Mouse (Mus musculus): ENCODE data around the gene Tfpi.

Gene Tfpi

DNA sequence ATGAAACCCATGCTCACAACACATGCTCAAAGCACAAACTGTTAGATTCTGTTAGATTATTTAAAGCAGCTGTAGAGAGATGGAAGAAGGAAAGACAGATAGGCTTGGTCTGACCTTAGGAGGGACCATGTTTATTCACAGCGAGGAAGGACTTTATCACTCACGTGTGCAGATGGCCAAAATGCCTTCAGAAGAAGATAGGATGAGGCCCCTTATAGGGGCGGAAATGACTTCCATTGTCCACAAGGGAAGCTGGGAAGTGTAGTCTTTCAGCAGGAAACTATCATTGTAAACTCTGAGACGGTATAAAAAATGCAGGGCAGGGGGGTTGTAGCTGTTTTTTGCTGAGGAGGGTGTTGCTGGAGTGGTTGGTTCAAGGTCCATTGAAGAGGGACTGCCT is at the start of gene Tfpi:
Tfpi (minus strand) TSS at position 199 of the 400 bp plus-strand sequence.
- 61% methylated on average over 4 of the region's 4 CpGs for WGBS

- 72% methylated on average over 7 of the region's 7 CpGs for WGBS
Observed at GRCm38 (mm10) chr2:84526221-84526620, 49.6 kb upstream of the Tfpi start.

GRCm38 (mm10) chr2:84525806-84526205 is 49.2 kb upstream of the Tfpi start:
- 56% methylated on average over 6 of the region's 6 CpGs for WGBS

GRCm38 (mm10) chr2:84525047-84525446 is 48.5 kb upstream of the Tfpi start:
- WGBS, result 89% methylated on average over 5 of the region's 5 CpGs

GRCm38 (mm10) chr2:84523994-84524393 is 47.4 kb upstream of the Tfpi start:
- WGBS, result 86% methylated on average over 6 of the region's 6 CpGs

GRCm38 (mm10) chr2:84523103-84523865 is 46.7 kb upstream of the Tfpi start:
- WGBS, result 81% methylated on average over 6 of the region's 6 CpGs

- 57% methylated on average over 12 of the region's 12 CpGs for WGBS
Observed at GRCm38 (mm10) chr2:84519514-84520067, 43.0 kb upstream of the Tfpi start.

DNA sequence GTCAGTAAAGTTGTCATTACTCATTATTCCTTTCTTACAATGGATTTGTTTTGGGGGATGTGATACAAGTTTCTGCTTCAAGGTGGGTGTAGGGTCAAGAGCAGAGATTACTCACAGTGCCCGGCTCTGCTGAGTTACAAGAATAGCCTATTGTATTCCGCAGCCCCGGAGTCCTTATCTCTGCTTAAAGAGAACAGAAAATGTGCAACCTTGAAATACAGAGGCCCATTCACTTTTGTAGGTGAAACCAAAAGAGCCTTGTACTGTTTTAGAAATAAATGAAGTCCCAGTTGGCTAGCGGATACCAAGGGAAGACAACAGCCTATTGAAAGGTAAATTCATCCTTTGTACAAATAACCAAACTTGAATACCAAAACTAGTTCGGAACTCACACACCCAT is 42.2 kb upstream of the Tfpi start:
- 55% methylated on average over 5 of the region's 5 CpGs for WGBS

GRCm38 (mm10) chr2:84513281-84513680 is 36.7 kb upstream of the Tfpi start:
- WGBS, result 87% methylated on average over 3 of the region's 3 CpGs

- WGBS, result 55% methylated on average over 2 of the region's 2 CpGs
Observed at GRCm38 (mm10) chr2:84511508-84511907, 34.9 kb upstream of the Tfpi start.

GRCm38 (mm10) chr2:84511036-84511435 is 34.5 kb upstream of the Tfpi start:
- WGBS, result 53% methylated on average over 4 of the region's 4 CpGs

DNA sequence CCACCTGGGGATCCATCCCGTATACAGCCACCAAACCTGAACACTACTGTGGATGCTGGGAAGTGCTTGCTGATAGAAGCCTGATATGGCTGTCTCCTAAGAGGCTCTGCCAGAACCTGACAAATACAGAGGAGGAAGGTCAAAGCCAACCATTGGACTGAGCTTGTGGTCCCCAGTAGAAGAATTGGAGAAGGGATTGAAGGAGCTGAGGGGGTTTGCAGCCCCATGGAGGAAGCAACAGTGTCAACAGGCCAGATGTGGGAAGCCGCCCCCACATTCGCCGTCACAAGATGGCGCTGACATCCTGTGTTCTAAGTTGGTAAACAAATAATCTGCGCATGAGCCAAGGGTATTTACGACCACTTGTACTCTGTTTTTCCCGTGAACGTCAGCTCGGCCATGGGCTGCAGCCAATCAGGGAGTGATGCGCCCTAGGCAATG is 28.4 kb upstream of the Tfpi start:
- WGBS, result 33% methylated on average over 7 of the region's 11 CpGs

DNA sequence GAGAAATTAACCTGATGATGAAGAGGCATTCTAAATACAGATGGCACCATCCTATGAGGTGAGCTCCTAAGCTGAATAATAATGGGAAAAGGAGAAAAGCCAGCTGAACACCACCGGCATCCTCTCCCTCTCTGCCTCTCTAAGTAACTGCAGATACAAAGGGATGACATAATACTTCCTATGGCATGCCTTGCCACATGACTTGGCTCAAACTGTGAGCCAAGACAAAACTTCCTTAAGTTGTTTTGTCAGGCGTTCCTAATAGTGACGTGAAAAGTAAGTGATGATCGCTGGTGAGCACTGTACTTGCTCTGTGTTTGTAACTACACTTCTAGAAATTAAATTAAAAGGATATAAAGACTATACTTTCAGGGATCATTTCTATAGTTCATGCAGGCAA is 27.7 kb upstream of the Tfpi start:
- 46% methylated on average over 4 of the region's 4 CpGs for WGBS

- WGBS, result 91% methylated on average over 3 of the region's 3 CpGs
Observed at GRCm38 (mm10) chr2:84498921-84499320, 22.3 kb upstream of the Tfpi start.

GRCm38 (mm10) chr2:84495108-84495507 is 18.5 kb upstream of the Tfpi start:
- WGBS, result 76% methylated on average over 3 of the region's 3 CpGs

DNA sequence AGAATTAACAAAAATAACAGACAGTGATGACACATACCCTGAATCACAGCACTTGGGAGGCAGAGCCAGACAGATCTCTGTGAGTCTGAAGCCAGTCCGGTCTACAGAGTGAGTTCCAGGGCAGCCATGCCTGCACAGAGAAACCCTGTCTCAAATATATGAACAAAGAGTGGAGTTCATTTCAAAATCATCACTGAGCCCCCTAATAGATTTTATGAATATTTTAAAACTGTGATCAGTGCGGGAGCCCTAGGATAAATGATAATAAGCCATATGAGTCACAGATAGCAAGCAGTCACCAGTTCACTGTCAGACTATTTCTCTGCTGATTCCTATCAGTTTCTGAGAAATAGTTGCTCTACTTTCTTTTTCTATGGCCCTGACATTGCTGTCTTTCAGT is 17.1 kb upstream of the Tfpi start:
- WGBS, result 84% methylated on average over 2 of the region's 2 CpGs

DNA sequence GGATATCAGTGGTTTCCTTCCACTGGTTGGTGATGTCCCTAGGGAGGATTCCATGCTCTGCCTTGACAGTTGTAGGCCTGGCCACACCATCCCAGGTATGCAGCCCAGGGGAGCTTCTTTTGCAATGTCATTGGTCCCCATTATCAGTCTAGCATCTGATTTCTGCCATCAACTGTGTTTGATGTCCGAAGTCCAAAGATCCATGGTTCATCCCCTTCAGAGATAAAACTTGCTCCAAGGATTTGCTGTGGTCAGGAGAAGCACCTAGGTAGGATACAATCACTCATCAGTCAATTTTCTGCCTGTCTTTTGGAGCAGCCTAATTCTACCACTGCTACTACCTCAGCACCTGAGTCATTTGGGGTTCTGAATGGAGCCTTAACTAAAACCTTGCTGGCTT is 15.1 kb upstream of the Tfpi start:
- WGBS, result 88% methylated on average over 1 of the region's 1 CpGs

- 46% methylated on average over 9 of the region's 9 CpGs for WGBS
Observed at GRCm38 (mm10) chr2:84487705-84488291, 11.2 kb upstream of the Tfpi start.

DNA sequence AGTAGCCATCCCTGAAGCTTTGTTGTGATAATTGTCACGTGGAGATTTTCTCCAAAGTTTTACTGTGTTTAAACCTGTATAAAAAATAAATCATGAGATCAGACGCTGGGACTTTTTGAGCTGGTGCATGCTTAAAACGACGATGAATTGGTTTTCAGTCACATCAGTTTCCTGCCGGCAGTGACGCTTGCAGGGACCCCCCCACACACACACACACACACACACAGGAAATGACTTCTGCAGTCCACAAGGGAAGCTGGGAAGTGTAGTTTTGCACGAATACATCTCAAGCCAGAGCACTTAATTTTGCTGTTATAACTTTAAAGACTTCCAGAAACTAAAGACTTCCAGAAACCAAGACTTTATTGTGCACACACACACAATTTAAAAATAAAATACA is 5.3 kb upstream of the Tfpi start:
- 31% methylated on average over 7 of the region's 7 CpGs for WGBS

- WGBS, result 8% methylated on average over 3 of the region's 3 CpGs
Observed at GRCm38 (mm10) chr2:84479036-84479435, 2.5 kb upstream of the Tfpi start.

DNA sequence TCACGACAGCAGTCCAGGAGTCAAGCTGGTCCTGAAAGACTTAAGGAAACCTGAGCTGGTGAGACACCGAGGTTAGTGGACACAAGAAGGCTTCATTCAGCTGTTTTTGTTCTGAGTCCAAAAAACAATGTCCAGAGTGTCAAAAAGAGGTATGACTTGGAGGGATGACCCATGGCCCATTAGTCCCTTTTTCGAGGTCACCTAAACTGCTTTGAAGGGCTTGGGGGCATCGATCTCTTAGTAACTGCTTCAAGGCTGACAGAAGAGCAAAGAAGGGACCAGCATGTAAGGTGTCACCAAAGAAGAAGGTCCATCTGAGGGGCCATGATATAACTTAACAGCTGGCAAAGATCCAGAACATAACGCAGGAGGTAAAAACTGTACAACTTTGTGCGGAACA is 1.2 kb upstream of the Tfpi start:
- WGBS, result 95% methylated on average over 6 of the region's 6 CpGs

DNA sequence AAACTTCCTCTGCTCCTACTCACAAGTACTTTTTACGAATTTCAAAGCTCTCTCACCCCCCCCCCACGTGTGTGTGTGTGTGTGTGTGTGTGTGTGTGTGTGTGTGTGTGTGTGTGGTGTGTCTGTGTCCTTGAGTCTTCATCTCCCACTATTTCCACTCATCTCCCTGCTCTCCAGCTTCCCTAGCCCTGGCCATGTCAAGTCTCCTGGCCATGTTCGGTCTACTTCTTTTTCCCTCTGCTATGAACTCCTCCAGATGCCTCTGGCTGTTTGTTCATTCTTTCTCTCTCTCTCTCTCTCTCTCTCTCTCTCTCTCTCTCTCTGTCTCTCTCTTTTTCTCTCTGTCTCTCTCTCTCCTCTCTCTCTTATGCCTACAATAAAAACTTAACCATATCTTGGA is 444 bp downstream of the Tfpi start:
- 56% methylated on average over 3 of the region's 3 CpGs for WGBS

DNA sequence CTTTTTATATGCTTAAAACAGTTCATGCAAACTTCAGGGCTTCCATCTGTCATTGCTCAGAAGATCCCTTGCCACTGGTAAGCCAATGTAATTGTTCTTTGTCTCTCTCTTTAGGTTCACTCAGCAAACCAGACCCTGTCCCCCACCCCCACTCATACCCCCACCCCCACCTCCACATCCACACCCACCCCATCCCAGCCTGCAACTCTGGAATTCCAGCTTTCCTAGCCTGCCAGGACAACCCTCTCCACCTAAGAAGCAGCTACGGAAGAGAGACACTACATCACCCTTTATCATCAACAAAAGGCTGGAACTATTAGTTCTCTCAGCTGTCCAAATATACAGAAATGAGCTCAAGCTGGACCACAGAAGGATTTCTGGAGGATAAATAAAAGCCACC is 974 bp downstream of the Tfpi start:
- WGBS, result 62% methylated on average over 1 of the region's 1 CpGs

All from cerebral cortex, adult 2 months (tissue).